ENCODE assay signal across 9 mouse cellular contexts in genomic region chr6:63257406-63257845, GRCm38 (mm10). TPM values are rescaled to one million over a fixed set of nuclear protein-coding genes. Genes with fewer than 3 reads are reported as not detected.
DNase-seq lines count a peak whose midpoint lies in the region; ATAC-seq lines count a peak whose summit lies in the region.
"Had no signal": no experiment of that assay in that cellular context is flagged by ENCODE, and none has a peak within 500 bp of the region (broad histone marks: within the 10 kb centered on the region; RNA-seq: fewer than 3 reads in every experiment).

No protein-coding gene starts in this region.

- no peak for DNase-seq in kidney, adult 8-10 months
- DNase-seq in cerebellum, postnatal 10 days: peak; percentile 83 to 84
- peak; percentile 37 for DNase-seq in kidney, postnatal 10 days
- DNase-seq in liver, embryonic 13.5 days: no peak
- peak; percentile 73 for DNase-seq in retina, embryonic 14.5 days (ENCODE audit: low spot score)
- DNase-seq in B cell, adult 2 months: no peak

- ATAC-seq in kidney, embryonic 15.5 days (replicated peaks; ENCODE audit: low FRiP score): peak; percentile 89
- peak; percentile 51 for ATAC-seq in frontal cortex, adult (ENCODE audit: low TSS enrichment)
- ATAC-seq in liver, embryonic 13.5 days (ENCODE audit: low read depth): no peak

- peaks cover 19% of the 10 kb centered on the region for H3K4me1 ChIP-seq in kidney, embryonic 15.5 days
- H3K4me1 ChIP-seq in liver, embryonic 13.5 days (replicated peaks): 0 out of 2 replicates have a peak, but pooled peaks cover 3% of the 10 kb centered on the region

- no peaks in the 10 kb centered on the region for H3K9me3 ChIP-seq in kidney, embryonic 15.5 days (replicated peaks)
- H3K9me3 ChIP-seq in liver, embryonic 13.5 days (replicated peaks): no peaks in the 10 kb centered on the region

- H3K36me3 ChIP-seq in kidney, embryonic 15.5 days: no peaks in the 10 kb centered on the region
- no peaks in the 10 kb centered on the region for H3K36me3 ChIP-seq in liver, embryonic 13.5 days
- H3K36me3 ChIP-seq: G1E had no signal

- H3K4me3 ChIP-seq in kidney, embryonic 15.5 days (replicated peaks): peak overlapping the region; percentile 63
- peak overlapping the region; percentile 45 for H3K4me3 ChIP-seq in liver, embryonic 13.5 days (replicated peaks)

- peaks cover 57% of the 10 kb centered on the region for H3K27me3 ChIP-seq in kidney, embryonic 15.5 days
- peaks cover 52% of the 10 kb centered on the region for H3K27me3 ChIP-seq in liver, embryonic 13.5 days

- peak overlapping the region; percentile 99 for H3K4me2 ChIP-seq in kidney, embryonic 15.5 days
- H3K4me2 ChIP-seq in liver, embryonic 13.5 days: peak overlapping the region; percentile 59

- WGBS in kidney, embryonic 15.5 days: under 1% methylated on average over 35 of the region's 42 CpGs
- WGBS in liver, embryonic 13.5 days (ENCODE audit: insufficient replicate concordance): under 1% methylated on average over 42 of the region's 42 CpGs

- H3K9ac ChIP-seq in kidney, embryonic 15.5 days: peak overlapping the region; percentile 43
- H3K9ac ChIP-seq in liver, embryonic 13.5 days: no peak overlapping the region

- no peak overlapping the region for H3K27ac ChIP-seq in kidney, embryonic 15.5 days
- no peak overlapping the region for H3K27ac ChIP-seq in liver, embryonic 13.5 days

RNA-seq across cellular contexts. Expression of gene Grid2, which starts 1.8 kb away (rescaled TPM):
- 0.30 and 0.55 TPM in 2 replicates for polyA plus RNA-seq in kidney, embryonic 15.5 days (2015; fragmentation: Nextera tagmentation; extraction: Ambion mirVana)
- 0.07 TPM in 1 of 2 replicates, not detected in the other for polyA plus RNA-seq in liver, embryonic 13.5 days (2015; fragmentation: Nextera tagmentation; extraction: Ambion mirVana)

Comparison
In these comparisons a context has a peak if more than half of its experiments do, and no peak if none do; other contexts are left out.
1. DNase-seq: peak in cerebellum, postnatal 10 days (2 of 2), kidney, postnatal 10 days (single experiment) and retina, embryonic 14.5 days (single experiment); none in kidney, adult 8-10 months (0 of 2), liver, embryonic 13.5 days (single experiment) and B cell, adult 2 months (0 of 2).